Mouse (Mus musculus): ENCODE measurements at regions not wholly inside any gene's neighbourhood (a gene's known extent, or its start where the extent isn't known, plus 50 kb on each side); places are given as distances from the start of the nearest gene placed in this dataset.
A peak's percentile ranks its signal among the peaks of the same experiment; 100 is the strongest.

- no peak for DNase-seq
Observed at GRCm38 (mm10) chr13:56021716-56022115, 114.4 kb downstream of the H2afy start.

GRCm38 (mm10) chr13:56014006-56014405 lies 122.2 kb downstream of the H2afy start:
- no peak for DNase-seq

GRCm38 (mm10) chr13:56010416-56010815 lies 125.7 kb downstream of the H2afy start:
- DNase-seq: peak; percentile 54

- no peak for DNase-seq
Observed at GRCm38 (mm10) chr13:56006827-56007226, 129.3 kb downstream of the H2afy start.

GRCm38 (mm10) chr13:56005746-56006145 lies 130.4 kb downstream of the H2afy start:
- DNase-seq: no peak

GRCm38 (mm10) chr13:56003724-56004393 lies 132.3 kb downstream of the H2afy start:
- DNase-seq: peak; percentile 69

GRCm38 (mm10) chr13:55995255-55995654 lies 140.9 kb downstream of the H2afy start:
- DNase-seq: no peak

GRCm38 (mm10) chr13:55994460-55994859 lies 141.7 kb downstream of the H2afy start:
- no peak for DNase-seq

- no peak for DNase-seq
Observed at GRCm38 (mm10) chr13:55992699-55993098, 143.5 kb downstream of the H2afy start.

- DNase-seq: no peak
Observed at GRCm38 (mm10) chr13:55991216-55991615, 144.9 kb downstream of the H2afy start.

- no peak for DNase-seq
Observed at GRCm38 (mm10) chr13:55990186-55990585, 146.0 kb downstream of the H2afy start.

- no peak for DNase-seq
Observed at GRCm38 (mm10) chr13:55989401-55989800, 146.8 kb downstream of the H2afy start.

- peak; percentile 34 for DNase-seq
Observed at GRCm38 (mm10) chr13:55985396-55985795, 149.4 kb upstream of the Pitx1 start.

GRCm38 (mm10) chr13:55984772-55985171 lies 148.8 kb upstream of the Pitx1 start:
- no peak for DNase-seq

GRCm38 (mm10) chr13:55983851-55984250 lies 147.9 kb upstream of the Pitx1 start:
- peak; percentile 20 for DNase-seq

GRCm38 (mm10) chr13:55981041-55981440 lies 145.0 kb upstream of the Pitx1 start:
- DNase-seq: no peak

- DNase-seq: no peak
Observed at GRCm38 (mm10) chr13:55977902-55978301, 141.9 kb upstream of the Pitx1 start.

GRCm38 (mm10) chr13:55976911-55977381 lies 141.0 kb upstream of the Pitx1 start:
- peak; percentile 43 for DNase-seq

GRCm38 (mm10) chr13:55974105-55974504 lies 138.1 kb upstream of the Pitx1 start:
- peak; percentile 67 for DNase-seq

GRCm38 (mm10) chr13:55970687-55971086 lies 134.7 kb upstream of the Pitx1 start:
- no peak for DNase-seq

- no peak for DNase-seq
Observed at GRCm38 (mm10) chr13:55969473-55969872, 133.5 kb upstream of the Pitx1 start.

GRCm38 (mm10) chr13:55967151-55967550 lies 131.2 kb upstream of the Pitx1 start:
- DNase-seq: no peak

GRCm38 (mm10) chr13:55963005-55963620 lies 127.1 kb upstream of the Pitx1 start:
- DNase-seq: peak; percentile 90

GRCm38 (mm10) chr13:55962254-55962866 lies 126.4 kb upstream of the Pitx1 start:
- peak; percentile 74 for DNase-seq

Data from embryo, embryonic 11 days (tissue).